Mouse (Mus musculus): ENCODE measurements around the gene Osbpl9.

Gene Osbpl9

GRCm38 (mm10) chr4:109030266-109030665 is 171.8 kb downstream of the Osbpl9 start:
- DNase-seq = no peak

GRCm38 (mm10) chr4:109029857-109030256 is 172.2 kb downstream of the Osbpl9 start:
- no peak for DNase-seq

DNA sequence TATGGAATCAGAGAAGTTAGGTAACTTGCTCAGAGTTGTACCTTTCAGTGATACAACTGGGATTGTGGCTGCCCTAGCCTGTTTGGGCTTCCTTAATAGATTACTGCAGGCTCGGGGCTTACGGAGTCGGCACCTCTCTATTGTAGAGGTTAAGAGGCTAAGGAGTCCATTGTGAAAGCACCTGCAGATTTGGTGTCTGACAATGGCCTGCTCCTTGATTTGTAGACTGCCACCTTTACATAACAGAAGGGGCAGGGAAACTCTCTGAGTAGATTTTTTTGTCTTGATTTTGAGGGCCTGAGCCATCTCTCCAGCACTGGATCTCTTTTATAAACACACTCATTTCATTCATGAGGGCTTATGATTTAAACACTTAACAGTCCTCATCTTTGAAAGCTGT is 175.5 kb downstream of the Osbpl9 start:
- DNase-seq = no peak

DNA sequence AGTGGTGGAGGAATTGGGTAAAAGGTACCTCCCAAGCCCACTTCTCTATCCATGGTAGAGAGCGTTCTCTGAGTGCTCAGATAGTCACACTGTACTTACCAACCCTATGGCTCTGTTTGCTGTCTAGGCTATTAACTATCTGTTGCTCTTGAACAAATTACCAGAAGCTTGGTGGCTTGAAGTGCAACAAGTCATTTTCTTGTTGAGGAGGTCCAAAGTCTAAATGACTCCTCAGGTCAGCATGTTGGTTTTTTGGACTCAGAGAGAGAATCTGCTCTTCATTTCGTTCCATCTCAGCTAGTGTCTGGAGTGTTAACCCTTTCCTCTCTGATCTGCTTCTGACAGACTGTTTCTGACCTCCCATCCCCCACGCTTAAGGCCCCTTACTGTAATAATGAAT is 177.0 kb downstream of the Osbpl9 start:
- DNase-seq = no peak

GRCm38 (mm10) chr4:109021976-109022375 is 180.1 kb downstream of the Osbpl9 start:
- DNase-seq = peak; percentile 69

DNA sequence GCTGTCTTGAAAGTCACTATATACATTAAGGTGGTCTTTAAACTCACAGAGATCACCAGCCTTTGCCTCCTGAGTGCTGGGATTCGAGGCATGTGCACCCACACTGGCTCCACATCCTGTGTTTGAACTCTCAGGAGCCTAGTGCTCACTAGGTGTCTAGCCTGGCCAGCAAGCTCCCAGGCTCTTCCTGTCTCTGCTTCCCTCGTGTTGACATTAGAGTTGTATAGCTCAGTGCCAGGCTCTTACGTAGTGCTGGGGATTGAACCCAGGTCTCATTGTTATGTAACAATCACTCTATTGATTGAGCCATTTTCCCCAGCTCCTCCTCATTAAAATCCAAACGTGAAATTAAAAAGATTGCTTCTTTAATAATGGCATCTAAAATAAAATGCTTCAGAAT is 182.8 kb downstream of the Osbpl9 start:
- no peak for DNase-seq

DNA sequence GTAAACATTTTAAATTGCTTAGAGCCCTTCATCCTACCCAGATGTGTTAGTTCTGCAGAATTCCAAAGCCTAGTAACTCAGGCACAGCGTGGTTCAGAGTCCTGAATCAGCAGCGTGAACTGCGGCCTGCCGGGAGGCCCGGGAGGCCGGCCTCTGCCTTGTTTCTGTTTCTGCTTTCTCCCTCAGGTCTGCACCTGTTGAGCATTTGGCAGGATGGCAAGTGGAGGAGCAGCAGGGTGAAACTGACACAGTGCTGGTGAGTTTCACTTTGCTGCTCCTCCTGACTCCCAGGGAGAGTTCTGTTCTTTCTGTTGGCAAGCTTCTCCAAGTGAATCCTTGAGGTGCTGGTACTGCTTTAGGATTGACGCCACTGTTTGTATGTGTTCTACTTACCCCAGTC is 184.6 kb downstream of the Osbpl9 start:
- peak; percentile 15 for DNase-seq

- no peak for DNase-seq
Observed at GRCm38 (mm10) chr4:109014091-109014490, 188.0 kb downstream of the Osbpl9 start.

Measured in lung, postnatal 36 days (tissue).